Mouse (Mus musculus) liver, embryonic 14.5 days (tissue): ENCODE measurements at regions not wholly inside any gene's neighbourhood (a gene's known extent, or its start where the extent isn't known, plus 50 kb on each side); places are given as distances from the start of the nearest gene placed in this dataset.

Source experiments
- ATAC-seq: fragments of 200-750 bp; cut with Nextera tagmentation; 2 replicates; pipeline ENCODE4 v1.8.0; 2017; ENCODE audit warnings: moderate number of reproducible peaks, mild to moderate bottlenecking, moderate library complexity; ENCODE audit not compliant: insufficient read depth
- DNase-seq, 3 experiments: peaks; one replicate each; pipeline ENCODE4 v3.0.0-alpha.2; 2012 to 2013; ENCODE audit warnings: low read depth in 3 of 3, low spot score in 3 of 3
- H3K27ac ChIP-seq: fragments of 300-500 bp; sonication (generic); 2 replicates; pipeline ENCODE4 v1.5.1; 2014; ENCODE audit warnings: moderate library complexity, mild to moderate bottlenecking, control low read depth, inconsistent platforms
- H3K27me3 ChIP-seq: fragments of 300-500 bp; sonication (generic); 2 replicates; pipeline ENCODE4 v1.6.1; 2014; ENCODE audit warnings: mild to moderate bottlenecking, low read length, moderate library complexity; ENCODE audit not compliant: control insufficient read depth, insufficient read depth
- H3K36me3 ChIP-seq: fragments of 300-500 bp; sonication (generic); replicated peaks from 2 replicates; pipeline ENCODE4 v1.6.1; 2014; ENCODE audit warnings: low read depth; ENCODE audit not compliant: control insufficient read depth, insufficient read depth
- H3K4me1 ChIP-seq, 2 experiments: fragments of 200-500 bp in 1 of 2; fragments of 300-500 bp in 1 of 2; sonication (generic) in 1 of 2; replicated peaks; 2 replicates each; pipeline ENCODE4 v1.6.1; 2012 to 2014; ENCODE audit warnings: antibody characterized with exemption in 1 of 2, inconsistent platforms in 1 of 2, low read length in 1 of 2; ENCODE audit not compliant: control insufficient read depth in 2 of 2, insufficient read depth in 2 of 2
- H3K4me2 ChIP-seq: fragments of 300-500 bp; sonication (generic); 2 replicates; pipeline ENCODE4 v1.6.1; 2014; ENCODE audit warnings: low read depth, mild to moderate bottlenecking, control low read depth, moderate library complexity
- H3K4me3 ChIP-seq, 2 experiments: fragments of 200-500 bp in 1 of 2; fragments of 300-500 bp in 1 of 2; sonication (generic) in 1 of 2; 2 replicates each; pipeline ENCODE4 v1.5.1; 2012 to 2014; ENCODE audit warnings: low read depth in 2 of 2, low read length in 2 of 2, mild to moderate bottlenecking in 2 of 2, control low read depth in 1 of 2, inconsistent platforms in 1 of 2, moderate library complexity in 1 of 2; ENCODE audit not compliant: insufficient read depth in 1 of 2
- H3K9ac ChIP-seq: fragments of 300-500 bp; sonication (generic); replicated peaks from 2 replicates; pipeline ENCODE4 v1.6.1; 2014; ENCODE audit warnings: mild to moderate bottlenecking, control low read depth, moderate library complexity
- H3K9me3 ChIP-seq: fragments of 300-500 bp; sonication (generic); 2 replicates; pipeline ENCODE4 v1.6.1; 2016; ENCODE audit warnings: low read length, mixed read lengths; ENCODE audit not compliant: control insufficient read depth
- CTCF ChIP-seq: IDR thresholded peaks from 2 replicates; pipeline ENCODE4 v1.5.1; 2016; ENCODE audit warnings: antibody characterized with exemption, low read depth, control low read depth
- EP300 ChIP-seq: IDR thresholded peaks from 2 replicates; pipeline ENCODE4 v1.6.1; 2016; ENCODE audit warnings: antibody characterized with exemption, low read depth
- WGBS: fragments of 180-500 bp; shearing (Covaris S2); extraction: QIAGEN DNeasy Blood & Tissue Kit; methylation state at CpG from one replicate; pipeline ENCODE4 v1.1.7; 2014; ENCODE audit not compliant: insufficient replicate concordance; 5-methylcytosine and 5-hydroxymethylcytosine counted together

- no peak for ATAC-seq
- WGBS: 22% methylated on average over 1 of the region's 1 CpGs
Measured at GRCm38 (mm10) chr3:63563057-63563456, 79.4 kb upstream of the Gm34302 start.

DNA sequence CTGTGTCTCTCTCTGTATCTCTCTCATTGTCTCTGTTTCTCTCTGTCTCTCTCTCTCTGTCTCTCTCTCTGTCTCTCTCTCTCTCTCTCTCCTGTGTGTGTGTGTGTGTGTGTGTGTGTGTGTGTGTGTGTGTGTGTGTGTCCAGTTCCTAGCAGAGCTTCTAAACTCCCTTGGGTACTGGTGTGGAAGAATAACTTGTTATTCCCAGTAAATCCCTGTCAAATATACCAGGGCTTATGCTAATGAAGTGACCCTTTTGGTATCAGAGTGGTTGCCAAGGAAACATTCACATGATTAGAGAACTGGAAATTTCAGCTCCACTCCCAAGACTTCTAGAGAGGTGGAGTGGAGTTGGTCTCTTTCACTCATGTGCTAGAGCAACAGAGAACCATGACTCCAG, 78.9 kb upstream of the Gm34302 start:
- H3K27ac ChIP-seq: no peak overlapping the region
- no peaks in the 10 kb centered on the region for H3K9me3 ChIP-seq
- H3K4me2 ChIP-seq: no peak overlapping the region
- DNase-seq: no peak
- H3K27me3 ChIP-seq: no peaks in the 10 kb centered on the region
- TF ChIP-seq CTCF (no peak), EP300 (no peak)
- H3K4me3 ChIP-seq: no peak overlapping the region
- no peak overlapping the region for H3K9ac ChIP-seq
- H3K4me1 ChIP-seq: 0 out of 4 replicates have a peak, but pooled peaks cover 0 to 1% of the 10 kb centered on the region in 2 experiments
- no peak for ATAC-seq
- H3K36me3 ChIP-seq: no peaks in the 10 kb centered on the region

More at GRCm38 (mm10) chr3:63563057-63563456, 79.4 kb upstream of the Gm34302 start:
- no peak overlapping the region for H3K9ac ChIP-seq
- no peak for DNase-seq
- H3K36me3 ChIP-seq: no peaks in the 10 kb centered on the region
- H3K4me1 ChIP-seq: 0 out of 4 replicates have a peak, but pooled peaks cover 0 to 1% of the 10 kb centered on the region in 2 experiments
- no peaks in the 10 kb centered on the region for H3K9me3 ChIP-seq
- H3K4me3 ChIP-seq: no peak overlapping the region
- H3K27ac ChIP-seq: no peak overlapping the region
- H3K4me2 ChIP-seq: no peak overlapping the region
- H3K27me3 ChIP-seq: no peaks in the 10 kb centered on the region
- no peak for TF ChIP-seq EP300
- TF ChIP-seq CTCF: no peak

- Histone ChIP-seq H3K4me2 (no peak overlapping the region), H3K9me3 (no peaks in the 10 kb centered on the region), H3K4me1 (0 out of 4 replicates have a peak, but pooled peaks cover 0 to 1% of the 10 kb centered on the region in 2 experiments), H3K9ac (no peak overlapping the region), H3K27ac (no peak overlapping the region), H3K27me3 (no peaks in the 10 kb centered on the region), H3K4me3 (no peak overlapping the region), H3K36me3 (no peaks in the 10 kb centered on the region)
- ATAC-seq (no peak), DNase-seq (no peak)
- TF ChIP-seq EP300: no peak
- no peak for TF ChIP-seq CTCF
- 59% methylated on average over 4 of the region's 4 CpGs for WGBS
Measured at GRCm38 (mm10) chr3:63560745-63561151, 77.1 kb upstream of the Gm34302 start.

DNA sequence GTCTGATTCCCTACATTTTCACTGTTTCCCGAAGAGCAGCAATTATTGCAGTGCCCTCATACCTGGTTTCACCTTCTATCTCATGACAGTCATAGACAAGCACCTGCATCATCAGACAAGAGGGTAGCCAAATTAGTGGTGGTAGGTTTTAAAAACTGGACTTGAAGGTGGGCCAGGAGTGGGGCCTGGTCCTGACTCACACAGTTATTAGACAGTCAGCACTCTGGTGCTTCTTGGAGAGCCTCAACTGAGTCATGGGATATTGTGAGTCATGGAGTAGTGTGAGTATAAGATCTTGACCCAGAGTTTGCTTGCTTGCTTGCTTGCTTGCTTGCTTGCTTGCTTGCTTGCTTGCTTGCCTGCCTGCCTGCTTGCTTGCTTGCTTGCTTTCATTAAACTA, 73.1 kb upstream of the Gm34302 start:
- H3K9ac ChIP-seq: no peak overlapping the region
- no peaks in the 10 kb centered on the region for H3K36me3 ChIP-seq
- no peaks in the 10 kb centered on the region for H3K9me3 ChIP-seq
- DNase-seq (no peak), ATAC-seq (no peak)
- 0 out of 4 replicates have a peak, but pooled peaks cover 0 to 1% of the 10 kb centered on the region in 2 experiments for H3K4me1 ChIP-seq
- WGBS: 46% methylated on average over 1 of the region's 1 CpGs
- H3K27ac ChIP-seq: no peak overlapping the region
- H3K4me2 ChIP-seq: no peak overlapping the region
- TF ChIP-seq CTCF (no peak), EP300 (no peak)
- H3K4me3 ChIP-seq: no peak overlapping the region
- H3K27me3 ChIP-seq: no peaks in the 10 kb centered on the region

GRCm38 (mm10) chr3:63554872-63555271, 71.2 kb upstream of the Gm34302 start:
- H3K36me3 ChIP-seq: no peaks in the 10 kb centered on the region
- H3K4me2 ChIP-seq: no peak overlapping the region
- ATAC-seq: no peak
- no peaks in the 10 kb centered on the region for H3K4me1 ChIP-seq
- peak in 1 of 3 experiments; percentile 4 for DNase-seq
- H3K4me3 ChIP-seq: no peak overlapping the region
- H3K27me3 ChIP-seq: no peaks in the 10 kb centered on the region
- TF ChIP-seq CTCF: peak; percentile 50
- no peak for TF ChIP-seq EP300
- no peak overlapping the region for H3K9ac ChIP-seq
- 3% methylated on average over 9 of the region's 9 CpGs for WGBS
- no peaks in the 10 kb centered on the region for H3K9me3 ChIP-seq
- H3K27ac ChIP-seq: no peak overlapping the region
